In genomic region chr4:45612132-45612531, GRCm38 (mm10) we compare ENCODE assay signal across 8 mouse cellular contexts.
DNase-seq lines count a peak whose midpoint lies in the region; ATAC-seq and TF ChIP-seq lines count a peak whose summit lies in the region.

No protein-coding gene starts in this region.

- TF ChIP-seq EP300 in liver, embryonic 14.5 days (IDR thresholded peaks at IDR 0.05; ENCODE audit: low read depth), result no peak

- H3K9me3 ChIP-seq in heart, embryonic 12.5 days (replicated peaks), result peaks cover 6% of the 10 kb centered on the region; the same call in 1 of the 2 replicates
- H3K9me3 ChIP-seq in liver, embryonic 14.5 days (ENCODE audit: control insufficient read depth, low read length), result no peaks in the 10 kb centered on the region

- 31% methylated on average over 5 of the region's 5 CpGs for WGBS in heart, embryonic 12.5 days
- WGBS in liver, embryonic 14.5 days (ENCODE audit: insufficient replicate concordance), result 14% methylated on average over 5 of the region's 5 CpGs

- peak; percentile 75 for TF ChIP-seq CTCF in liver, embryonic 14.5 days (IDR thresholded peaks at IDR 0.05; ENCODE audit: low read depth)

- H3K27ac ChIP-seq in heart, embryonic 12.5 days (ENCODE audit: poor library complexity, severe bottlenecking), result no peak overlapping the region
- H3K27ac ChIP-seq in liver, embryonic 14.5 days, result no peak overlapping the region

- no peak for ATAC-seq in heart, embryonic 12.5 days (ENCODE audit: insufficient number of reproducible peaks, low FRiP score)
- ATAC-seq in liver, embryonic 14.5 days (ENCODE audit: insufficient read depth), result no peak

- no peaks in the 10 kb centered on the region for H3K36me3 ChIP-seq in heart, embryonic 12.5 days
- no peaks in the 10 kb centered on the region for H3K36me3 ChIP-seq in liver, embryonic 14.5 days (replicated peaks; ENCODE audit: control insufficient read depth, insufficient read depth, low read depth)

- 0 out of 2 replicates have a peak, but pooled peaks cover 5% of the 10 kb centered on the region for H3K27me3 ChIP-seq in heart, embryonic 12.5 days (replicated peaks)
- H3K27me3 ChIP-seq in liver, embryonic 14.5 days (ENCODE audit: control insufficient read depth, insufficient read depth, low read length), result no peaks in the 10 kb centered on the region

- H3K4me3 ChIP-seq in heart, embryonic 12.5 days, result no peak overlapping the region
- H3K4me3 ChIP-seq in liver, embryonic 14.5 days (ENCODE audit: insufficient read depth in 1 of 2, low read depth in 2 of 2, low read length in 2 of 2), result no peak overlapping the region

- H3K9ac ChIP-seq in heart, embryonic 12.5 days, result no peak overlapping the region
- no peak overlapping the region for H3K9ac ChIP-seq in liver, embryonic 14.5 days (replicated peaks)

- H3K4me2 ChIP-seq in heart, embryonic 12.5 days, result no peak overlapping the region
- H3K4me2 ChIP-seq in liver, embryonic 14.5 days (ENCODE audit: low read depth), result no peak overlapping the region

- DNase-seq in heart, adult 8-10 months (ENCODE audit: low spot score), result peak; percentile 35
- peak; percentile 50 for DNase-seq in A20 (ENCODE audit: low read depth, low spot score)
- peak; percentile 80 for DNase-seq in adrenal gland, postnatal 10 days
- peak; percentile 31 for DNase-seq in gastrocnemius, postnatal 25 days
- DNase-seq in liver, embryonic 14.5 days (ENCODE audit: low read depth in 3 of 3, low spot score in 3 of 3), result peak; percentile 25 to 36 (median 33)
- DNase-seq in testis, postnatal 10 days (ENCODE audit: low spot score), result peak; percentile 66
- no peak for DNase-seq in layer of hippocampus, postnatal 10 days (ENCODE audit: low spot score in 2 of 2)

- no peaks in the 10 kb centered on the region for H3K4me1 ChIP-seq in heart, embryonic 12.5 days (replicated peaks)
- peaks cover 0 to 2% of the 10 kb centered on the region in 2 experiments; a peak in 1 of 4 replicates for H3K4me1 ChIP-seq in liver, embryonic 14.5 days (replicated peaks; ENCODE audit: control insufficient read depth in 2 of 2, insufficient read depth in 2 of 2, low read length in 1 of 2)

Comparison
In these comparisons a context has a peak if more than half of its experiments do, and no peak if none do; other contexts are left out.
1. DNase-seq: peak in heart, adult 8-10 months (single experiment), A20 (single experiment), adrenal gland, postnatal 10 days (single experiment), gastrocnemius, postnatal 25 days (single experiment), liver, embryonic 14.5 days (3 of 3) and testis, postnatal 10 days (single experiment); none in layer of hippocampus, postnatal 10 days (0 of 2).